Mouse (Mus musculus): Measurements from ENCODE around the gene Msantd2.

DNA sequence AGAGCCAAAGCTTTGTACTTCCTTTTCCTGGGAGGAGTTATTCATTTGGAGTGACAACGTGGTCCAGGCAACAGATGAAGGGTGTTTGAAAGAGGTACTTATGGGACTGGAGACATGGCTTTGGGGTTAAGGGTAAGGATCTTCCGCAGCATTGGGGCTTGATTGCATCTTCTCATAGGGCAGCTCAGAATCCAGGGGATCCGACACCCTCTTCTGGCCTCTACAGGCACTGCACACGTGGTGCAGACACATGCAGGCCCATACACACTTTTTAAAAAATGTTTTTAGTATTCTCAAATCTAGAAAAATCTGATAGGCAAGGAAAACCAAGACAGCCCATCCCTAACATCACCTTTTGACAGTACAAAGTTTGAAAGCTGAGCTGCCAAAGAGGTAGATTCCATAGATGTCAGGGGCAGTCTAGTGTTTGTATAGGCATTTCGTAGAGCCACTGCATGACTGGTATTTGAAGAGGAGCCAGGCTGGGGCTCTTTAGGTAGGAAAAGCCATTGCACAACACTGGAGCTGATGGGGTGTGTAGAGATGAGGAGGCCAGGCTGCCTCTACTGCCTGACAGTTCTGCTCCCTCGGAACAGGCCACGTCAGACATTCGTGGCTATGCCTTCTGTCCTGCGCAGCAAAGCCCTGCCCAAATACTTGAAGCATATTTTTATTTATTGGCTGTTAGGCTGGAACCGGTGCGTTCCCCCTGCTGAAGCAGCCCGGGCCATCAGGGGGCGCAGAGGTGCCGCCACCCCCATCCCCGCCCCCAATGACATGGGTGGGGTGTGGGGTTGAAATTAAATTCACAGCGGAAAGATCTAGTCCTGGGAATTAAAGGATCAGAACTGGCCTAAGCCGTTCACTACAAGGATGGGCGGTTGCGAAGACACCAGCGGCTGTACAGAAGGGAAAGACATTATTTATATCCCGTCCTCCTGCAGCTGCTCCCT is 37.6 kb downstream of the Msantd2 start:
- 0 out of 2 replicates have a peak, but pooled peaks have one; percentile 22 for TF ChIP-seq CTCF (IDR thresholded peaks at IDR 0.05; ENCODE audit: insufficient read depth, low read length)
- peak; percentile 18; the same call in 1 of the 2 replicates for TF ChIP-seq POLR2A (IDR thresholded peaks at IDR 0.05; ENCODE audit: borderline replicate concordance, extremely low read depth, low read depth, low read length)
